Mouse (Mus musculus): ENCODE measurements around the gene Sdk1. TPM values are rescaled to one million over a fixed set of nuclear protein-coding genes. Genes with fewer than 3 reads are reported as not detected.

The Sdk1 gene
- polyA plus RNA-seq, 1 experiment from 2014 or later: 1.1 TPM

DNA sequence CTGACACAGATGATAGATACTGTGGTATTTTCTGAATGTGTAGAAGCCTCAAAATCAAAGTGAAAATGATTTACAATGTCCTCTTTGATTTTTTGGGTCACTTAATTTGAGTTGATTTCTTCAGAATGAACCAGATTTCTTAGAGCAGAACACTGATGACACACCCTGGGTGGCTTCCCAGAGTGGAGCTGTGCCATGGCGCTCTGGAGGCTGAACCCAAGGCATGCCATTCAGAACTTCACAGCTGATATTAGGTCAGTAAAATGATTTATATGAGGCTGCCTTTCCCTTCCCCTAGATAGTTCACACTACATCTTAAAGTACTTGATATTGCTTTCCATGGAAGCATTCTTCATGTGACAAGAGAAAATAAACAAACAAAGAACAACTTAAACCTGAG, 23.0 kb downstream of the Sdk1 start:
- no peak overlapping the region for H3K4me2 ChIP-seq (replicated peaks; ENCODE audit: low read depth)
- H3K27ac ChIP-seq (replicated peaks): no peak overlapping the region
- H3K9ac ChIP-seq (ENCODE audit: low read length): no peak overlapping the region
- no peak for ATAC-seq (ENCODE audit: low FRiP score, low TSS enrichment)
- TF ChIP-seq EP300 (optimal IDR thresholded peaks at IDR 0.05) (no peak), CTCF (IDR thresholded peaks at IDR 0.05; ENCODE audit: low read depth) (no peak)
- H3K36me3 ChIP-seq (ENCODE audit: control insufficient read depth, insufficient read depth, low read length): no peaks in the 10 kb centered on the region
- WGBS: 84% methylated on average over 1 of the region's 1 CpGs
- no peak overlapping the region for H3K4me3 ChIP-seq (ENCODE audit: low read depth, low read length)
- H3K27me3 ChIP-seq (ENCODE audit: control insufficient read depth, insufficient read depth, low read length): no peaks in the 10 kb centered on the region
- H3K9me3 ChIP-seq (ENCODE audit: control insufficient read depth, low read length): no peaks in the 10 kb centered on the region
- no peaks in the 10 kb centered on the region for H3K4me1 ChIP-seq (replicated peaks; ENCODE audit: control insufficient read depth, insufficient read depth)
- no peak for DNase-seq (ENCODE audit: low spot score)

DNA sequence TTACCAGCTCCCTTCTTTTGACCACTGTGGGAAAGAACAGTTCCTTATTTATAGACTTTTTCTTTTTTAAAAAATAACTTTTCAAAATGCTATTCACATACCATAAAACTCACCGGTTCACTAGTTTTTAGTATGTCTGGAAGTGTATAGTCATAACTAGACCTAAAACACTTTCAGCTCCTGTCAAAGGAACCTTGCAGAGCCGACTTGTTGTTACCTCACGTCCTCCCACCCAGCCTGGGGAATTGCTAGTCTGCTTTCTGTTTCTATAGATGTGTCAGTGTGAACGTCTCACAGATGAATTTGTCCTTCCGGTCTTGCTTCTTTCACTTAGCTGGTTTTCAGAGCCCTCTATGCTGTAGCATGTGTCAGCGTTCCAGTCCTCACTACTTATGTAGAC, 35.8 kb downstream of the Sdk1 start:
- Histone ChIP-seq H3K4me2 (replicated peaks; ENCODE audit: low read depth) (no peak overlapping the region), H3K9me3 (ENCODE audit: control insufficient read depth, low read length) (no peaks in the 10 kb centered on the region), H3K9ac (ENCODE audit: low read length) (no peak overlapping the region), H3K4me3 (ENCODE audit: low read depth, low read length) (no peak overlapping the region), H3K27ac (replicated peaks) (no peak overlapping the region), H3K36me3 (ENCODE audit: control insufficient read depth, insufficient read depth, low read length) (no peaks in the 10 kb centered on the region), H3K27me3 (ENCODE audit: control insufficient read depth, insufficient read depth, low read length) (no peaks in the 10 kb centered on the region), H3K4me1 (replicated peaks; ENCODE audit: control insufficient read depth, insufficient read depth) (no peaks in the 10 kb centered on the region)
- TF ChIP-seq EP300 (optimal IDR thresholded peaks at IDR 0.05) (no peak), CTCF (IDR thresholded peaks at IDR 0.05; ENCODE audit: low read depth) (no peak)
- ATAC-seq (ENCODE audit: low FRiP score, low TSS enrichment) (no peak), DNase-seq (ENCODE audit: low spot score) (no peak)
- WGBS: 77% methylated on average over 6 of the region's 6 CpGs

DNA sequence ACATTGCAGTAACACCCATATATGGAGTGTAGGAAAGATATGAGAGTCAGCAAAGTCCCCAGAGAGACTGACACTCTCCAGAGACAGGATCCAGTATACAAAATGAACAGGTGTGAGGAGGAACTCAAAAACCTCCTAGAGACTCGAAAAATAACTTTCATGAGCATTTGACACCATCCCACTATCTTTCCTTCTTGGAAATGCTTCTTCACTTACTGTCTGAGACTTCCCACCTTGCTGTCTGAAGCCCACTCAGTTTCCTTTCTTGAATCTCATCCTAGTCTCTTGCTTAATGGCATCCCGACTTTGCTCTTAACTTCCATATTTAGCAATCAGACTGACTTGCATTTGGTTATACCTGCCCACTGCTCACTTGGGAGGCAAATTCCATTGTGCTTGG, 40.5 kb downstream of the Sdk1 start:
- WGBS: 63% methylated on average over 2 of the region's 2 CpGs
- H3K9me3 ChIP-seq (ENCODE audit: control insufficient read depth, low read length): no peaks in the 10 kb centered on the region
- H3K4me1 ChIP-seq (replicated peaks; ENCODE audit: control insufficient read depth, insufficient read depth): no peaks in the 10 kb centered on the region
- ATAC-seq (ENCODE audit: low FRiP score, low TSS enrichment): no peak
- no peak overlapping the region for H3K27ac ChIP-seq (replicated peaks)
- no peak overlapping the region for H3K4me3 ChIP-seq (ENCODE audit: low read depth, low read length)
- no peak overlapping the region for H3K9ac ChIP-seq (ENCODE audit: low read length)
- no peaks in the 10 kb centered on the region for H3K27me3 ChIP-seq (ENCODE audit: control insufficient read depth, insufficient read depth, low read length)
- H3K36me3 ChIP-seq (ENCODE audit: control insufficient read depth, insufficient read depth, low read length): no peaks in the 10 kb centered on the region
- DNase-seq (ENCODE audit: low spot score): no peak
- TF ChIP-seq EP300 (optimal IDR thresholded peaks at IDR 0.05) (no peak), CTCF (IDR thresholded peaks at IDR 0.05; ENCODE audit: low read depth) (no peak)
- no peak overlapping the region for H3K4me2 ChIP-seq (replicated peaks; ENCODE audit: low read depth)

DNA sequence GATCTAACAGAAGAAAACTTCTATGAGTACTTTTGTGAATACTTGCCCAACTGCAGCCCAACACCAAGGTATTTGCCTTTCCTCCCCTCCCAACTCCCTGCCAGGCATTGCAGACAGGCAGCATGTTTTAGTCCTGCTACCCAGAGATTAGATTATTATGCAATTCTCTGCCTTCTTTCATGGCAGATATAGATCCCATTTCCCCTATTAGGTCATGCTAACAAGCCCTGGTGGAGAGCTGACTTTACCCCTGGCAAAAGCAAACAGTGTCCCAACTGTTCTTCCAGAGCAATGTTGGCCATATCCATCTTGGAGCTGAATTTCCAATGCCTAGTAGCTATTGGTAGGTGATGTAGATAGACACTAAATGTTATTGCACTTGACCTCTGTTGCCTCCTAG, 48.3 kb downstream of the Sdk1 start:
- no peak for ATAC-seq (ENCODE audit: low FRiP score, low TSS enrichment)
- no peak for TF ChIP-seq CTCF (IDR thresholded peaks at IDR 0.05; ENCODE audit: low read depth)

DNA sequence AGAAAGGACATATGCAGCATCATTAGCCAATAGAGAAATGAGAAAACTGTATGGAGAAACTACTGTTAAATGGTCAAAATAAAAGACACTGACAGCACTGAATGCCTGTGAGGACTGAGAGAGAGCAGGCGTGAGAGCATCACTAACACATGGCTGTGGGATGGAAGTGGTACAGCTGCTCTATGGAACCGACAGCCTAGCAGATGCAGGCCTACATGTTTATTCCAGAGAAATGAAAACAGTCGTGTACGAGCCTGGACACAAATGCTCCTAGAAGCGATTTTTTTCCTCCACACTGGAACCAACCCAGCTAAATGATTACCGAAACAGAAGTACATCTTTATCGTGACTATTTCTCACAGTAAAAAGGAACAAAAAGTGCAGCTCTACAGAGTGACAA, 54.0 kb downstream of the Sdk1 start:
- H3K4me1 ChIP-seq (replicated peaks; ENCODE audit: control insufficient read depth, insufficient read depth): no peaks in the 10 kb centered on the region
- no peaks in the 10 kb centered on the region for H3K36me3 ChIP-seq (ENCODE audit: control insufficient read depth, insufficient read depth, low read length)
- ATAC-seq (ENCODE audit: low FRiP score, low TSS enrichment) (no peak), DNase-seq (ENCODE audit: low spot score) (no peak)
- no peaks in the 10 kb centered on the region for H3K27me3 ChIP-seq (ENCODE audit: control insufficient read depth, insufficient read depth, low read length)
- no peak overlapping the region for H3K4me3 ChIP-seq (ENCODE audit: low read depth, low read length)
- WGBS: 59% methylated on average over 7 of the region's 7 CpGs
- H3K9me3 ChIP-seq (ENCODE audit: control insufficient read depth, low read length): no peaks in the 10 kb centered on the region
- H3K9ac ChIP-seq (ENCODE audit: low read length): no peak overlapping the region
- TF ChIP-seq EP300 (optimal IDR thresholded peaks at IDR 0.05): no peak
- no peak for TF ChIP-seq CTCF (IDR thresholded peaks at IDR 0.05; ENCODE audit: low read depth)
- no peak overlapping the region for H3K4me2 ChIP-seq (replicated peaks; ENCODE audit: low read depth)
- no peak overlapping the region for H3K27ac ChIP-seq (replicated peaks)

More for the DNA sequence above, 48.3 kb downstream of the Sdk1 start:
- no peaks in the 10 kb centered on the region for H3K9me3 ChIP-seq (ENCODE audit: control insufficient read depth, low read length)
- no peak overlapping the region for H3K9ac ChIP-seq (ENCODE audit: low read length)
- no peak overlapping the region for H3K4me2 ChIP-seq (replicated peaks; ENCODE audit: low read depth)
- no peak for DNase-seq (ENCODE audit: low spot score)
- no peak overlapping the region for H3K4me3 ChIP-seq (ENCODE audit: low read depth, low read length)
- no peak overlapping the region for H3K27ac ChIP-seq (replicated peaks)
- H3K36me3 ChIP-seq (ENCODE audit: control insufficient read depth, insufficient read depth, low read length): no peaks in the 10 kb centered on the region
- H3K4me1 ChIP-seq (replicated peaks; ENCODE audit: control insufficient read depth, insufficient read depth): no peaks in the 10 kb centered on the region
- no peaks in the 10 kb centered on the region for H3K27me3 ChIP-seq (ENCODE audit: control insufficient read depth, insufficient read depth, low read length)

DNA sequence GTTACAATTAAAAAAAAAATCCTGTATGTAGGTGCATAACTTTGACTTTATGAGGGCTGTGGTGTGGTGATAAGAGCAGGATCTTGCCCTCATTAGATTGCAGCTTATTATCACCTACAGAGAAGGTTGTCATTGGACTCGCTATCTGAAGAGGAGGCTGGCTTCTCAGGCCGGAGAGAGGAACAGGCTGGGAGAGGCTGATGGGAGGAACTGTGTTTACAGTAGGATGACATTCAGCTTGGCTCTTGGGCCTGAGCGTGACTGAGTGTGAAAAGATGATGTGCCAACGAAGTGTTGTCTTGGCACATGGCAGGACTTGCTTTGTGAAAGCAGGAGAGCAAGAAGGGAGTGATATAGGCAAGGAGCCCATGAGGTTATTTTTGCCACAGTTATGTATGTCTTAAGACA, 61.0 kb downstream of the Sdk1 start:
- WGBS: 24% methylated on average over 4 of the region's 4 CpGs
- no peaks in the 10 kb centered on the region for H3K9me3 ChIP-seq (ENCODE audit: control insufficient read depth, low read length)
- ATAC-seq (ENCODE audit: low FRiP score, low TSS enrichment): peak; percentile 40; the same call in 1 of the 2 replicates
- H3K9ac ChIP-seq (ENCODE audit: low read length): no peak overlapping the region
- no peak overlapping the region for H3K4me2 ChIP-seq (replicated peaks; ENCODE audit: low read depth)
- no peaks in the 10 kb centered on the region for H3K27me3 ChIP-seq (ENCODE audit: control insufficient read depth, insufficient read depth, low read length)
- H3K36me3 ChIP-seq (ENCODE audit: control insufficient read depth, insufficient read depth, low read length): no peaks in the 10 kb centered on the region
- peak; percentile 16 for DNase-seq (ENCODE audit: low spot score)
- no peak overlapping the region for H3K27ac ChIP-seq (replicated peaks)
- no peak overlapping the region for H3K4me3 ChIP-seq (ENCODE audit: low read depth, low read length)
- H3K4me1 ChIP-seq (replicated peaks; ENCODE audit: control insufficient read depth, insufficient read depth): no peaks in the 10 kb centered on the region; the same call in 1 of the 2 replicates
- TF ChIP-seq CTCF (IDR thresholded peaks at IDR 0.05; ENCODE audit: low read depth) (no peak), EP300 (optimal IDR thresholded peaks at IDR 0.05) (no peak)

Data from stomach, postnatal 0 days (tissue).